Mouse (Mus musculus) layer of hippocampus, postnatal 25 days (tissue): Measurements from ENCODE around the gene Timm8a2. TPM values are rescaled to one million over a fixed set of nuclear protein-coding genes. Genes with fewer than 3 reads are reported as not detected.
"Not testable (repeated sequence)": the region's sequence is repeated elsewhere in the genome, so short reads cannot be mapped to it uniquely, and the experiment has no call there.

Experiments used
- DNase-seq, 2 experiments: peaks; one replicate each; pipeline ENCODE4 v3.0.0; 2022; ENCODE audit warnings: mixed read lengths in 2 of 2, low spot score in 1 of 2; ENCODE audit errors: extremely low spot score in 1 of 2
- total RNA-seq, 2 experiments: library from RNA; stranded (reverse); gene quantifications; 2 replicates each; pipeline ENCODE4 v1.2.3; 2021

The Timm8a2 gene
- total RNA-seq, 2 experiments from 2014 or later: 0.56 TPM; not detected in 1

- no peak for DNase-seq
Observed at GRCm38 (mm10) chr14:122056871-122057270, 22.4 kb downstream of the Timm8a2 start.

DNA sequence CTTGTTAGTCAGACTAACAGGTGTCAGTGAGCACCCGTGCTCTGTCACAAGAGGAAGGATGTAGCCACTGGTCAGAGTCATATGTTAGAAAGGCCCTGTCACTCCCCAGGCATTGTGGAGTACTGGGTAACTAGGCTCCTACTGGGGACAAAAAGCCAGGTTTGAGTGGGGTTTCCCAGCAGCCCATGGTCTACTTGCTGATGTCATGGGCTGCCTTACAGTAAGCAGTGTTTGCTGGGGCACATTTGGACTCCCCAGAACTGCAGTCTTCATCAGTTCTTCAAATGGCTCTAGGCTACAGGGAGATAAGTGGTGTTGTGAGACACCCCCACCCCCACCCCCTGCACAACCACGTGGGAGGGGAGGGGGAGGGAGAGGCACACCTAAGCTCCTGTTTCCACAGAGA, 23.5 kb downstream of the Timm8a2 start:
- DNase-seq: no peak

- peak; percentile 68 to 90 for DNase-seq
Observed at GRCm38 (mm10) chr14:122060642-122061041, 26.2 kb downstream of the Timm8a2 start.

GRCm38 (mm10) chr14:122061376-122061775, 26.9 kb downstream of the Timm8a2 start:
- DNase-seq: no peak

DNA sequence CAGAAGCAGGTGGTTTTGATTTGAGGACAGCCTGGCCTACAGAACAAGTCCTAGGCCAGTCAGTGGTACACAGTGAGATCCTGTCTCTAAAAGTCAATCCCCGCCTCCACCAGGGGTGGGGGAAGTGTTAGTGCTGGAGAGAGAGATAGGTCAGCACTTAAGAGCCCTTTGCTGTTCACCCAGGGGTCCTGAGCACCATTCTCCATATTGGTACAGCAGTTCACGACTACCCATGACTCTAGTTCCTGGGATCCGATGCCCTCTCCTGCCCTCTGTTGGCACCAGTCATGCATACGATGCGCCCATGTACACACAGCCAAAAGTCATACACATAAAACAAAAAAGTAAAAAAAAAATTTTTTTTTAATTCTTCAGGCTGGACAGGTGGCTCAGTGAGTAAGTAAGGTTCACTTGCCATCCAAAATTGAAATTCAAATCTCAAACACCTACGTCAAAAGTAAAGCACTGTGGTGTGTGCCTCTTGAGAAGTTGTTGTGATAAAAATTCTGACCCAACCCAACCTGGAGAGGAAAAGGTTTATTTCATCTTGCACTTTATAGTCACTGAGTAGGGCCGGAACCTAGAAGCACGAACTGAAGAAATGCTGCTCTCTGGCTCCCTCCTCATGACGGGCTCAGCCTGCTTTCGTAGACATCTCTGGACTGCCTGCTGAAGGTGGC, 28.1 kb downstream of the Timm8a2 start:
- DNase-seq: no peak

GRCm38 (mm10) chr14:122063599-122063998, 29.1 kb downstream of the Timm8a2 start:
- DNase-seq: no peak

DNA sequence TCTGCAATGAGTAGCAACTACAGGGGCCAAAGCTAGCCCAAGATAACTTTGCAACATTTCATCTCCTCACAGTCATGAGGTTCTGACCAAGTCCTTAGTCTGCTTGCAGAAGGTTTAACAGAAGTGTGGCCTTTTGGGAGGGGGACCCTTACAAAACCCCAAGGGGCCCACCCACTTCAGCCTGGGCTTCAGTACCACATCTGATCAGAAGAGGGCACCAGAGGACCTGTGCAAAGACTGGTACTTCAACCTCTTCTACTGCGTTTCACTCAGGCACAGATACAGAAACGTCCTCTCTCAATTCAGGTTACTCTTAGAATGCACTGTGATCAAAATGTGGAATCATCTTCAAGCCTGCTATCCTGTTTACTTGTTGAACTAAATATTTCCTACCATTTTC, 30.0 kb downstream of the Timm8a2 start:
- DNase-seq: peak; percentile 63 to 90

DNA sequence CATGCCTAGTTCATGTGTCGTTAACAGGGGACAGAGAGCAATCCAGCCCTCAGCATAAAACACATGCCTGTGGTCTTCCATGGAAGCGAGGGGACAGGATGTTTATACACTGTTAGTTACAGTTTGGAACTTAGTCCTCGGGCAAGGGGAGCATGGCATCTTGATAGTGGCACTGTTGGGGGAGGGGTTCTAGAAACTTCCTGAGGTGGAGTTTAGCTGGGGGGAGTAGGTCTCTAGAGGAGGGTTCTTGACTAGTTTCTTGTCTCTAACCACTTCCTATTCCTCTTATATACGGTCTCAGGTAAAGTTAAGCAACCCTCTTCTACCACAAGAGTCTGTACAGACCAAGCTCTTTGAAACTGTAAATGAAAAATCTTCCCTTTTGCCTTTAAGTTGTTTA, 31.8 kb downstream of the Timm8a2 start:
- no peak for DNase-seq

DNA sequence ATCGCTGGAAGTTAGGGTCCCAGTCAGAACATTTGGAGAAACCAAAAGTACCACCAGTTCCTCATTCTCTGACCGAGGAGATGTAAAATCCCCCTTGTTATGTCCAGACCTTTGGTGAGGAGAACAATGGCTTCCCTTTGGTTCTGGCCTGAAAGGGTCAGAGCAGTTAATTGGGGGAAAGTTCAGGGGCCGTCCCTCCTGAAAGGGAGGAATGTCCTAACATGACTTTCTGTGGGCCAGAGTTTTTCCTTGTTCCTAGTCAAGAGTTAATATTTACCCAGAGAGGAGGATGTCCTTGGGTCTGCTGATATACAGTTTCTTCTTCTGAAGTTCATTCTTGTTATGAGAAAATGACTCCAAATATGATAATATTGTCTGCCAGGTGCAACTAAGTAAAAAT, 33.6 kb downstream of the Timm8a2 start:
- not testable (repeated sequence) for DNase-seq

- DNase-seq: no peak
Observed at GRCm38 (mm10) chr14:122068801-122069695, 34.6 kb downstream of the Timm8a2 start.

DNA sequence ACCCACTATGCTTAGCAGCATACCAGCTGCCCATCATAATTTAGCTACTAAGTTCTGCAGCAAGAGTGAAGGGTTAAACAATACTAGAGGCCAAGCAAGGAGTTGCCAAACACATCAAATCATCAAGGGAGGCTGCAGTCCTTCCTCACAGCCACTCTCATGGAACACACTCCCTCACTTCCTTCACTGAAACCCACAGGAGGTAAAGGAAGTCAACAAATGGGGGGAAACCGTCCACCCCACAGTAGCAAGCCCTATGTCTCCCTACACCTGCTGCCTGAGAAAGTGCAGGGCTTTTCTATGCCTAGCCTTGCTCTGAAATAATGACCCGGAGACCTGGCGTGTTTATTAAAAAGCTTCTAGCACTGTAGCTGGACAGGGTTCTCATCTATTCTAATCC, 35.5 kb downstream of the Timm8a2 start:
- no peak for DNase-seq

DNA sequence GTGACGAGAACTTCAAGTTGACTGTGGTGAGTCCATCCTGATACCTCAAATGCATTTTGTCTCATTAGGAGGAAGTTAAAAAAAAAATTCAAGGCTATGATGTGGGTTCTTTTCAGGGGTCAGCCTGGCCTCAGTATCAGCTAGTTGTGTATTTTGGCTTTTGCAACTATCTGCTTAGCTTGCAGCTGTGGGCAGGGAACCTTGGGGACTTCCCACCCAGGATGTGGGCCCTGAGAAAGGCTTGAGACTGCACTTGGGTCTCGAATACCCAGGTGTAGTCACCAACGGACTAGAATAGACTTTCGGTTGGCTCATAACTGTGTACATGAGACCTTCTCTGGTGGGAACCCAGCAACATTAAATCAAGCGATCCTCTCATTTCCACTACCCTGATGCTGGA, 38.9 kb downstream of the Timm8a2 start:
- DNase-seq: no peak

GRCm38 (mm10) chr14:122074360-122074759, 39.9 kb downstream of the Timm8a2 start:
- DNase-seq: no peak

- no peak for DNase-seq
Observed at GRCm38 (mm10) chr14:122075485-122076200, 41.2 kb downstream of the Timm8a2 start.

DNA sequence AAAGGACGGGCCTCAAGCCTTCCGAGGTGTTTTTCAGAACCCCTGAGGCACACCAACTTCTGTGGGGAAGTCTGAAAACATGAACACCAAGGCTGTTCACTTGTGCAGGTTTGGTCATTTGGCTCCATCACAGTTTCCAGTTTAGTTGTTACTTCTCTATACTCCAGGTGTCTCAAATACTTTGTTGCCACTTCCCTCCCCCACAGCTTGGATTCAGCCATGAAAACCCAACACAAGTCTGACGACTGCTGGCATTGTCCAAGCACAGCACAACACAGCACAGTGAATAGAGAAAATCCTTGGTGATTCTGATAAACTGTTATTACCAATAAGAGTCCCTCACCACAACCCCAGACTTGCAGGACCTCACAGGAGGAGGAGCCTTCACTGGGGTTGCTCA, 42.5 kb downstream of the Timm8a2 start:
- DNase-seq: no peak

DNA sequence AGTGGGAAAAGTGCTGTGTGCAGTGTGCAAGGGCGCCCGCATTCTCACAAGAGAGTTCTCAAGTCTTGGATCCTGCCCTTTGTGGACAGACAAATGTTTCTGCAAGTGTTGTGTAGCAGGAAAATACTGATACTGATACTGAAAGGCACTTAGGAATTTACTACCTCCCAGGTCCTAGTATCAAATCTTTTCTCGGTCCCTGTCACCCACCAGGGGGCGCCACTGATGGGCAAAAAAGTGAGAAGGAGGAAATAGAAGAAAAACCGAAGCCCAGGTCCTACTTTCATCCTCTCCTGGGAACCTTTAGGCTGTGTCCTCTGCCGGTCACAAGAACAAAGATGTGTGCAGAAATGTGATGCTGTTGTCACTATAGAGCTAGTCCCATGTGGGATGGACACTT, 45.0 kb downstream of the Timm8a2 start:
- peak; percentile 26 to 77 for DNase-seq

DNA sequence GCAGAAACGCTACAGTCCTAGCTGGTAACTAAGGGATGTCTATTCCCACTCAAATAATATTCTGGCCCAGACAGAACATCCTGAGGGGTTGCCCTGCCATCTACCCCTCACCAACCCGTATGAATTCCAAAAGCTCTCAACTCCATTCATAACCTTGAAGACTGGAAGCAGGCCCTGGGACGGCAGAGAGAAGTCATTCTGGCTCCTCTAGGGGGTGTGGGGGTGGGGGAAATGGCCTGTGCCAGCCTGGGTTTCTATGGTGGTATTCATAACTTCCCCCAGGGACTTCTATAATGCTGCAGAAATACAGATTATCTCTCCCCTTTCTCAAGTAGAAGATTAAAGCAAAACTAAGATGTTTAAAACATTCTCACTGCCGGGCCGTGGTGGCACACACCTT, 45.4 kb downstream of the Timm8a2 start:
- no peak for DNase-seq

DNA sequence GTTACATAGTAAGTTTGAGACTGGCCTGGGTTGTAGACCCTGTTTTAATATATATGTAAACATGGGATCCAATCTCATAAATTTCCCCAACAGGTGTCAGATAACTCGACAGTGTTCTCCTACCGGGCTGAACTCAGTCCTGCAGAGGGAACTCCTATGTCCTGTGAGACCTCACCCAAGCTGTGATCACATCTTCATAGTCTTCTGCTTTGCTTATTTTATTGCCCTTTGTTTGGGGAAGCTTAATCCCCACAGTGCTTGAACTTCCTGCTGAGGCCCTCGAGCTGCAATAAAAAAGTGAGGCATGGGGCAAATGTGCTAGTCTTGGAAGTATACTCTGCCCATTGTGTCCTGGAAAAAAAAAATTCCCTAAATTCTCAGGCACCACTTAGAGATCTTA, 46.8 kb downstream of the Timm8a2 start:
- no peak for DNase-seq

- DNase-seq: no peak
Observed at GRCm38 (mm10) chr14:122083499-122083898, 49.0 kb downstream of the Timm8a2 start.

GRCm38 (mm10) chr14:122087956-122088355, 53.5 kb downstream of the Timm8a2 start:
- DNase-seq: no peak
